Mouse (Mus musculus) forebrain, embryonic 16.5 days (tissue): Measurements from ENCODE around the gene Evc2. TPM values are rescaled to one million over a fixed set of nuclear protein-coding genes. Genes with fewer than 3 reads are reported as not detected.

ENCODE experiments used
- ATAC-seq: fragments of 200-750 bp; cut with Nextera tagmentation; 2 replicates; pipeline ENCODE4 v1.8.0; 2017; ENCODE audit warnings: mild to moderate bottlenecking, moderate library complexity
- H3K27ac ChIP-seq: fragments of 300-500 bp; sonication (generic); 2 replicates; pipeline ENCODE4 v1.5.1; 2014; ENCODE audit warnings: low read length, control low read depth
- H3K27me3 ChIP-seq: fragments of 300-500 bp; sonication (generic); replicated peaks from 2 replicates; pipeline ENCODE4 v1.6.1; 2014; ENCODE audit warnings: low read length; ENCODE audit not compliant: control insufficient read depth, insufficient read depth
- H3K36me3 ChIP-seq: fragments of 300-500 bp; sonication (generic); 2 replicates; pipeline ENCODE4 v1.6.1; 2014; ENCODE audit not compliant: control insufficient read depth, insufficient read depth
- H3K4me1 ChIP-seq: fragments of 300-500 bp; sonication (generic); replicated peaks from 2 replicates; pipeline ENCODE4 v1.6.1; 2014; ENCODE audit warnings: low read length; ENCODE audit not compliant: control insufficient read depth, insufficient read depth
- H3K4me2 ChIP-seq: fragments of 300-500 bp; sonication (generic); 2 replicates; pipeline ENCODE4 v1.6.1; 2014; ENCODE audit warnings: mild to moderate bottlenecking, low read length, control low read depth
- H3K4me3 ChIP-seq: fragments of 300-500 bp; sonication (generic); replicated peaks from 2 replicates; pipeline ENCODE4 v1.5.1; 2014; ENCODE audit warnings: mild to moderate bottlenecking, low read length, control low read depth
- H3K9ac ChIP-seq: fragments of 300-500 bp; sonication (generic); replicated peaks from 2 replicates; pipeline ENCODE4 v1.6.1; 2014; ENCODE audit warnings: low read depth, low read length, control low read depth
- H3K9me3 ChIP-seq: fragments of 300-500 bp; sonication (generic); 2 replicates; pipeline ENCODE4 v1.6.1; 2016; ENCODE audit warnings: low read length; ENCODE audit not compliant: control insufficient read depth
- WGBS: fragments of 180-500 bp; shearing (Covaris S2); extraction: QIAGEN DNeasy Blood & Tissue Kit; methylation state at CpG from one replicate; pipeline ENCODE4 v1.1.7; 2014; 5-methylcytosine and 5-hydroxymethylcytosine counted together
- polyA plus RNA-seq: library from polyadenylated mRNA; unstranded; fragments of >200 nt; fragmentation: Nextera tagmentation; extraction: Ambion mirVana; gene quantifications from 2 replicates; pipeline ENCODE4 v1.2.1, GENCODE M21; 2015

Evc2 gene
- polyA plus RNA-seq, 1 experiment from 2014 or later, result 7.2 TPM

GRCm38 (mm10) chr5:37447546-37447945, 109.2 kb downstream of the Evc2 start:
- Histone ChIP-seq H3K9ac (no peak overlapping the region), H3K27me3 (no peaks in the 10 kb centered on the region), H3K4me2 (no peak overlapping the region), H3K4me1 (no peaks in the 10 kb centered on the region), H3K36me3 (no peaks in the 10 kb centered on the region), H3K4me3 (no peak overlapping the region), H3K9me3 (0 out of 2 replicates have a peak, but pooled peaks cover 3% of the 10 kb centered on the region), H3K27ac (no peak overlapping the region)
- ATAC-seq, result no peak
- 91% methylated on average over 3 of the region's 3 CpGs for WGBS

DNA sequence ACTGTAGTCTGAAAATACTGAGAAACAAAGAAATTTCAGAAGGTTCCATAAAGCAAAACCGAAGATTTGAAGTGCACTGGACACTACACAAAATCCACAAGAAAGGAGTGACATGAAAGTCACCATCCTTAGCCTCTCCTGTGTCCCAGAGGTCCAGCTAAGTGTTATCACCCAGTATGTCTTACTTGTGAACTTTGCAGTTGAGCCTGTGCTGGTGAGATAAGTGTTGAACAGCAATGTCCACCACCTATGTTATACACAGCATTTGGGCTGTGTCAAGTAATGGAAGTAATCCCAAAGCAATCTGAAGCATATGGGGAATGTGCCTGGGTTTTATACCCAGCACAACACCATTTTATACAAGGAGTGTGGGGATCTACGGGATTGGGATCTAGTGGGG, 118.3 kb downstream of the Evc2 start:
- Histone ChIP-seq H3K9me3 (no peaks in the 10 kb centered on the region), H3K4me1 (no peaks in the 10 kb centered on the region), H3K9ac (no peak overlapping the region), H3K36me3 (peaks cover 5% of the 10 kb centered on the region), H3K4me3 (no peak overlapping the region), H3K27me3 (no peaks in the 10 kb centered on the region), H3K4me2 (no peak overlapping the region), H3K27ac (no peak overlapping the region)
- ATAC-seq, result no peak
- 63% methylated on average over 2 of the region's 2 CpGs for WGBS

DNA sequence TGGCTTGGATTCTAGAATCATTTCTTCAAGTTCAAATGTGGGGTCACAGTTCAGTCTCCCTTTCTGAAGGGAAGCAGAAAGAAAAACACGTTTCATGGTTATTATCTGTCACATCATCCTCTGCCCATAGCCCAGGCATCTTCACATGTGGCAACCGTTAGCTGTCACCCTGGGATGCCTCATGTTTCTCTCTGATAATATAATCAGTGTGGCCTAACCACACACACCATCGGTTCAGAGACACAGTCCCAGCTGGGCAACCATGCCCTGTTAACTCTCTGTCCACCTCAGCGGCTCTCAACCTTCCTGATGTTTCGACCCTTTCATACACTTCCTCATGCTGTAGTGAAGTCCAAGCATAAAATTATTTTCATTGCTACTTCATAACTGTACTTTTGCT, 118.9 kb downstream of the Evc2 start:
- Histone ChIP-seq H3K36me3 (peaks cover 5% of the 10 kb centered on the region), H3K9ac (no peak overlapping the region), H3K4me3 (no peak overlapping the region), H3K27me3 (no peaks in the 10 kb centered on the region), H3K27ac (no peak overlapping the region), H3K4me1 (no peaks in the 10 kb centered on the region), H3K4me2 (no peak overlapping the region), H3K9me3 (no peaks in the 10 kb centered on the region)
- WGBS, result 91% methylated on average over 5 of the region's 5 CpGs
- no peak for ATAC-seq

DNA sequence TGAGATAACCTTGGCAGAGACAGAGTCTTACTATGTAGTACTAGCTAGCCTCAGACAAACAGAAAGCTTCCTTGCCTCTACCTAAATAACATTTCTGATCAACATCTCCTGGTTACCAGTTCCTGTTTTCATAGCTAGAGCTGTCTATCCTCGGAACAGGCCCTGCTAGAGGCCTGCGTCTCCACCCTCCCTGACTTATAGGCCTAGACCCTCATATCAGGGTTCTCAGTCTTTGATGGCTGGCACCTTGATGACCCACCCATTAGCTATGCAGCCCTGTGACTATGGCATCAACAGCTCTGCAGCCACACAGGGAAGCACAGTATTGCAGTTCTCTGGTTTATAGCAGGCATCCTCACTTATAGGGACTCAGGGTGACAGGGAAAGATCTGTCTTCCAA, 119.5 kb downstream of the Evc2 start:
- Histone ChIP-seq H3K4me1 (no peaks in the 10 kb centered on the region), H3K4me3 (no peak overlapping the region), H3K9me3 (no peaks in the 10 kb centered on the region), H3K9ac (no peak overlapping the region), H3K27me3 (no peaks in the 10 kb centered on the region), H3K36me3 (peaks cover 5% of the 10 kb centered on the region), H3K4me2 (no peak overlapping the region), H3K27ac (no peak overlapping the region)
- WGBS, result 94% methylated on average over 2 of the region's 2 CpGs
- ATAC-seq, result no peak

DNA sequence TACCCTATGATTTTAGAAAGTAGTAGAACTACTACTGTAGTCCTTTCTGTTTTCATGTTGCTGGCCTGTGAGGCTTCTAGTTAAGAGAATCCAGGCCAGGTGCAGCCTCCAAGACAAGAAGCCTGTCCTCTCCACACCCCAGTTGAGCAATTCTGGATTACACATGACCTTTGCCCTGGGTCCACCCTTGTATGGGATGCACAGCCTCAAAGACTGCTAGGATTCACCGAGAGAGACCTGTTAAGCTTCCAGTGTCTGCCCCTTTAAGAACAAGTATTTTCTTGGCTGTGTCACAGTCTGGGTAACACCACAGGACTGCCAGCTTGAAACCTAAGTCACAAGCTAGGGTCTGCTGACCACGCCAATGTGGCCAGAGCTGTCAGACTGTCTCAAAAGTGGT, 119.9 kb downstream of the Evc2 start:
- no peaks in the 10 kb centered on the region for H3K4me1 ChIP-seq
- no peak overlapping the region for H3K9ac ChIP-seq
- H3K27me3 ChIP-seq, result no peaks in the 10 kb centered on the region
- no peak overlapping the region for H3K4me3 ChIP-seq
- H3K27ac ChIP-seq, result no peak overlapping the region
- H3K9me3 ChIP-seq, result no peaks in the 10 kb centered on the region
- H3K36me3 ChIP-seq, result peaks cover 5% of the 10 kb centered on the region
- 76% methylated on average over 2 of the region's 2 CpGs for WGBS
- ATAC-seq, result no peak
- H3K4me2 ChIP-seq, result no peak overlapping the region

DNA sequence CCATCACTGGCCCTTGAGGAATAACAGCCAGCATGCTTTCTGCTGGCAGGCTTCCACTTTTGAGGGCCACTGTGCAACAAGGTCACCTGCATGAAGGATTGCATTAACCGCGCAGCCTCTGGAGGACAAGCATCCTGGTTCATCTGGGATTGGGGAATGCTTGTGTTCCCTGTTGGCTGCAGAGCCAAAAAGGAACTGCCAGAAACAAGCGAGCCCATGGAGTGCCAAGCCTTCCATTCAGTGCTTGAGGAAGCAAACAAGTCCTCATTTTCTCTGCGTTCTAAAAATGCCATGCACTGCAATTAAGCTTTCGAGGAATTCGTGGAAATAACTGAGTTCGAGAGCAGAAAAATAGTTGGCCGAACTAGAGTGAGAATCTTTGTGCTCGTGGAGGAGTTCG, 127.2 kb downstream of the Evc2 start:
- WGBS, result 59% methylated on average over 10 of the region's 10 CpGs
- no peak for ATAC-seq

GRCm38 (mm10) chr5:37467646-37468045, 129.3 kb downstream of the Evc2 start:
- no peak overlapping the region for H3K4me3 ChIP-seq
- H3K4me2 ChIP-seq, result no peak overlapping the region
- no peaks in the 10 kb centered on the region for H3K27me3 ChIP-seq
- H3K9ac ChIP-seq, result no peak overlapping the region
- H3K36me3 ChIP-seq, result peaks cover 4% of the 10 kb centered on the region; the same call in 1 of the 2 replicates
- peaks cover 8% of the 10 kb centered on the region; the same call in 1 of the 2 replicates for H3K9me3 ChIP-seq
- 0 out of 2 replicates have a peak, but pooled peaks cover 2% of the 10 kb centered on the region for H3K4me1 ChIP-seq
- WGBS, result 92% methylated on average over 2 of the region's 2 CpGs
- ATAC-seq, result no peak
- H3K27ac ChIP-seq, result no peak overlapping the region

More for the DNA sequence above, 127.2 kb downstream of the Evc2 start:
- no peaks in the 10 kb centered on the region for H3K27me3 ChIP-seq
- H3K36me3 ChIP-seq, result no peaks in the 10 kb centered on the region
- H3K4me3 ChIP-seq, result no peak overlapping the region
- H3K9ac ChIP-seq, result no peak overlapping the region
- no peaks in the 10 kb centered on the region for H3K9me3 ChIP-seq
- H3K4me2 ChIP-seq, result no peak overlapping the region
- 0 out of 2 replicates have a peak, but pooled peaks cover 2% of the 10 kb centered on the region for H3K4me1 ChIP-seq
- no peak overlapping the region for H3K27ac ChIP-seq

GRCm38 (mm10) chr5:37469031-37469430, 130.7 kb downstream of the Evc2 start:
- H3K4me3 ChIP-seq, result no peak overlapping the region
- H3K9ac ChIP-seq, result no peak overlapping the region
- no peak for ATAC-seq
- 65% methylated on average over 5 of the region's 5 CpGs for WGBS
- 0 out of 2 replicates have a peak, but pooled peaks cover 2% of the 10 kb centered on the region for H3K4me1 ChIP-seq
- no peak overlapping the region for H3K4me2 ChIP-seq
- no peaks in the 10 kb centered on the region for H3K27me3 ChIP-seq
- H3K27ac ChIP-seq, result no peak overlapping the region
- peaks cover 4% of the 10 kb centered on the region; the same call in 1 of the 2 replicates for H3K36me3 ChIP-seq
- H3K9me3 ChIP-seq, result peaks cover 8% of the 10 kb centered on the region; the same call in 1 of the 2 replicates

- WGBS, result 40% methylated on average over 4 of the region's 4 CpGs
- Histone ChIP-seq H3K27me3 (no peaks in the 10 kb centered on the region), H3K36me3 (peaks cover 4% of the 10 kb centered on the region; the same call in 1 of the 2 replicates), H3K9me3 (peaks cover 8% of the 10 kb centered on the region; the same call in 1 of the 2 replicates), H3K4me1 (no peaks in the 10 kb centered on the region), H3K4me3 (no peak overlapping the region), H3K4me2 (no peak overlapping the region), H3K9ac (no peak overlapping the region), H3K27ac (no peak overlapping the region)
- ATAC-seq, result peak; percentile 31; the same call in 1 of the 2 replicates
Observed at GRCm38 (mm10) chr5:37471584-37471983, 133.3 kb downstream of the Evc2 start.
